Mouse (Mus musculus) mouse trophoblast stem cell (cell line): Measurements from ENCODE around the gene Ptcd2.

Experiments used
- in situ Hi-C, 2 experiments: fragments of 300-500 bp; cut with MseI, MboI; formaldehyde crosslinking; loops; 2 replicates in 1 of 2; 3 replicates in 1 of 2; pipeline ENCODE4 v1.15.1; 2025

Ptcd2 gene

DNA sequence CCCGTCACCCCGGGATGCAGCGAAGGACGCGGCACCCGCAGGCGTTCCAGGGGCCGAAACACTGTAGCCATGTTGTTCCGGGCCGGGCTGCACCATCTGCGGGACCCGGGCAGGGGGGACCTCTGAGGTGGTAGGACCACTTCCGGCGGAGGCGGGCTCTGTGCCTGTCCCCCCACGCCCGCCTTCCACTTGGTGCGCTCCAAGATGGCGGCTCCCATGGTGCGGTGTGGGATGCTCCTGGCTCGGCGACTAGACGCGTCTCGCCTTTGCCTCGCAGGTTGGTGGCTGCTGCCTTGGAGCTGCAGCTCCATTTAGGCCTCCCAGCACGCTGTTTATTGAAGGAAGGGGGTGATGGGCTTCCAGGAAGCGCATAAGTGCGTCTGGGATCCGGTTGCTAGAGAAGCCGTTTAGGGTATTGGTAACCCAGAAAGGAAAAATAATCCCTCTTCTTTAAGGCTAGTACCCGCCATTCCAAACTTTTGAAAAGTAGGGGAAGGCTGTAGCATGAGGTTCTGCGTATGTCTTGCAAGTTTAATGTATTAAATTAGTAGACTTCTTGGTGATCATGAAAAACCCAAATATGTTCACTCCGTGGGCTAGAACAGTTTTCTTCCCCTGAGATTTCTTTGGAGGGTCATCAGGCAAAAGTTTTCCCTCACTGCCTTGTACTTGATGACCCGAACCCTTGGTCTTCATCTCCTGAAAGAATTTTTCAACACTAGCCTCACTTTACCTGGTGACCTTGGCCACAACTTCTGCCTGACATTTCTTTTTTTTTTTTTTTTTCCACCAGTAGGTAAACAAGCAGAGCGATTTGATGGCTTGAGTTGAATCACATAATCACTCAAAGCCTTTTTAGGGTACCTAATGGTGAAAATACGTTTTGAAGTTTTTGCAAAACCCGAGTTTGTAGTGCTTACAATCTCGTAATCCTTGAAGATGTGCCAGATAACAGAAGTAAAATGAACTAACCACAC, at the start of gene Ptcd2, which contains the start of gene Mrps27:
Gene Ptcd2 (minus strand): TSS at position 107 of the 977 bp plus-strand sequence.
Gene Mrps27 (plus strand): TSS at position 188 of the 977 bp plus-strand sequence.
- in situ Hi-C loops, result no loop called here

DNA sequence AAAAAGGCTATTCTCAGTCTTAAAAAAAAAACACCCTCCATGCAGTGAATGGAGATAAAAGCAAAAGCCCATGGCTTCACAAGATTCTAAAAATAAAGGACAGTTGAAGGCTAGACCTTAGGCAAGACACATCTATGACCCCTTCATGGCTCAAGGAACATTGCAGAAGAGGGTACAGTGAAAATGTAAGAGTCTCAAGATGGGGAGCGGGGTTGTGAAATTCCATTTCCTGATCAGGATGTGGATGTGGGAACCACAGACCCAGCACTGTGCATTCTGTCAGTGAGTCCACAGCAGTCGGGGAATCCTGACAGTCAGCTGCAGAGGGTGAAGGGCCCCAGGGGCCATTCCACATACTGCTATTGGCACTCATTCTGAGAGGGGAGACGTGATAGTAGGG, 48.6 kb upstream of the Ptcd2 start:
- in situ Hi-C loops, result loop anchor here in 1 of 2 experiments (25.0 kb wide), 1 partner anchor 444 kb away; no protein-coding TSS in a partner anchor

DNA sequence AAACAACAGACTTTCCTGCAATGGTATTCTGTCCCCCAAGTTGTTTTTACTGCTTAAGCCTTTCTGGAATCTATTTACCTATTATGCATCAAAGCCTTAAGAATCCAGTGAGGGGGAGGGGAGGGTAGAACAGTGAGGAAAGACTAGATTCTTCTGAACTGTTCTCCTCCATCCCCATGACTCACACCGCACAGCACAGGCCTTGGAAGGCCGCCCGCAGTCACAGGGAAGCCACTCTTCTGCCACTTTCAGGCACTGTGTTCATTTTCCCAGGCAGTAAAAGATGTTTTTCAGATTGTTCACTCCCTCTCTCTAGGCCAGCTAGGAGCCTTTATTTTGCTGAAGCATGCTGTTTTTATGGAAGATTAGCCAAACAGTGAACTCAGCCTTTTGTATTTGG, 46.9 kb upstream of the Ptcd2 start:
- in situ Hi-C loops, result loop anchor here in 1 of 2 experiments (25.0 kb wide), 1 partner anchor 446 kb away; no protein-coding TSS in a partner anchor

DNA sequence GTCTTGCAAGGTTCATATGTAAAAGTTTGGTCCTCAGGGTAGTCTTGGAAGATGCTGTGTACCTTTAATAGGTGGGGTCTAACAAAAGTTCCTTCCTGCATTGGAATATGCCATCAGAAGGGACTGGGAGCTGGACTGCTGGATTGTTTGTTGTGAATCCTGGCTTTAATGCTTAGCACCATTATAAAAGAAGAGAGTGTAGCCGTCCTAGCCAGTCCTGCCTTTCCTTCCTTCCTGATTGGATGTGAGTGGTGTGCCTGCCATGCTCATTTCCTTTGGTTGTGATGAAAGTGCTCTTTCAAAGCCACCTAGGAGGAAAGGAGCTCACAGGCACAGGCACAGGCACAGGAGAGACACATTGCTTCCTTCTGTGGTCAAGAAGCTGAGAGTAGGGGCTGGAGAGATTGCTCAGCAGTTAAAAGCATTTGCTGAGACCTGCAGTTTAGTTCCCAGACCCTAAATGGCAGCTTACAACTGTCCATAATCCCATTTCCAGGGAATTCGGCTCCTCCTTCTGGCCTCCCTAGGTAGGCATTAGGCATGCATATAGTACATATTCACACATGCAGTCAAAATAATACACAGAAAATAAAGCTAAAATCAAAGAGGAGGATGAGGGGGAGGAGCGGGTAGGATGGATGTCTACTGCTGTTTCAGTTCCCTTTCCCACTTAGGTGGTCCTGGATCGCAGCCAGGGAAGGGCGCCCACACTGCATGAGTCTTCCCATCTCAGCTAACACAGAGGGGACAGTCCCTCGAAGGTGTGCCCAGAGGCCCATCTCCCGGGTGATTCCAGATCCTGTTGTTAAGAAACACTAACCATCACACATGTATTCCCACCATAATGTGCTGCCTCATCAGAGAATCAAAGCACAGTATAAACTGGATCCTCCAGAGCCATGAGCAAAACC, 43.7 kb upstream of the Ptcd2 start:
- in situ Hi-C loops, result loop anchor here in 1 of 2 experiments (25.0 kb wide), 1 partner anchor 449 kb away; no protein-coding TSS in a partner anchor

DNA sequence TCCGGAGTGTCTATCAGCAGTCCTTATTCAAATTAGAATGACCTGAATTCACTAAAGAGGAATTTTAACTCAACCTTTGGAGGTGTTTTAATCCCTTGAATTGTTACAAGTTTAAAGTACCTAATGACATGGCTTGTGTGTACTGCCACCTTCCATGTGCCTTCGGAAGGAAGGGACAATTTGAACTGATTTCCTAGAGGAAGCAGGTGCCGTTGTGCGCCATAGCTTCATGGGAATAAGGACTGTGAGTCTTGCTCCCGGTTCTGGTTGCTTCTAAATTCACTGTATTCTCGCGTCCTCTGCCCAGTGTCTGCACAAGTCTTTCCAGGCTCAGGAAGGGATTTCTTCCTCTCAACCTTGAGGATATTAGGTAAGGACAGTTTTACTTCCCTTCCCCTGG, 41.8 kb upstream of the Ptcd2 start:
- in situ Hi-C loops, result loop anchor here in 1 of 2 experiments (25.0 kb wide), 1 partner anchor 451 kb away; no protein-coding TSS in a partner anchor

DNA sequence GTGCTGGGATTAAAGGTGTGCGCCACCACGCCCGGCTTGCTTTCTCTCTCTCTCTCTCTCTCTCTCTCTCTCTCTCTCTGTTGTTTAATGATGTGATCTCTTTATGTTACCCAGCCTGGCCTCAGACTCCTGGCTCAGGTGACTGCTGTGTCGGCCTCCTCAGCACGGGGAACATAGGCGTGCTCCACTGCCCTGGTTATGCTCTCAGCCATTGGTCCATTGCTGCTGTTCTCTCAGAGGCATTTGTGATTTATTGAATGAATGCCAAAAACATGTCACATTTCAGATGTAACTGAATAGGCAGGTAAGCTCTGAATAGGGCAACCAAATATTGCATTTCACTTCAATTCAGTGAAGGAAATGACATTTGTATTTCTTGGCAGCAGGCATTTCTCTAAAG, 41.4 kb upstream of the Ptcd2 start:
- in situ Hi-C loops, result loop anchor here in 1 of 2 experiments (25.0 kb wide), 1 partner anchor 451 kb away; no protein-coding TSS in a partner anchor

DNA sequence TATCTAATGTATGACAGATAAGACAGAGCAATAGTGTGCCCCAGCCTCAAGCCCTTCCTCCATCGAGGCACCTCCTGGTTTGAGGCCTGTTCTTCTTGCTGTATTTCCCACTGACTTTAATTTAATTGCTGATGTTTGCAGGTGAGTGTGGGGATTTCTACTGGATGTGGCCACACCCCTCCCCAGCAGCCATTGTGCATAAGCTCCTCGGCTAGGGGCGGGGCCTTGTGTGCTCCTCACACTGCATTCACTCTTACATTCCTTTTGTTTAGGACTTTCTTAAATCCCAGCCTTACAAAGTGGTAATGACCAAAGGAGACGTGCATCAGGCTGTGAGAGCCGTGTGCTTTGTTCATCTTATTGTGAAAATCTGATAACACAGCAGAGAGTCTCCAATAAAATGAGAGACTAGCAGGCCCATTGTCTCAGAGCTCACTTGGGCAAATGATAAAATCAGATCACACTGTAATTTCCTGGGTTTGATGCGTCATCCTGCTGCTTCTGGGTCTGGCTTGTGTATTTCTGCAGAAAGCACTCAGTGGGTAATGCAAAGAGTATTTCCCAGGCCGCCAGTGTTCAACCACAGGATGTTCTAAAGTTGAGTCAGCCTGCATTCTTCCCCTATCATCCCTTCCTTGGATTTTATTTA, 40.2 kb upstream of the Ptcd2 start:
- in situ Hi-C loops, result loop anchor here in 1 of 2 experiments (25.0 kb wide), 1 partner anchor 453 kb away; no protein-coding TSS in a partner anchor

DNA sequence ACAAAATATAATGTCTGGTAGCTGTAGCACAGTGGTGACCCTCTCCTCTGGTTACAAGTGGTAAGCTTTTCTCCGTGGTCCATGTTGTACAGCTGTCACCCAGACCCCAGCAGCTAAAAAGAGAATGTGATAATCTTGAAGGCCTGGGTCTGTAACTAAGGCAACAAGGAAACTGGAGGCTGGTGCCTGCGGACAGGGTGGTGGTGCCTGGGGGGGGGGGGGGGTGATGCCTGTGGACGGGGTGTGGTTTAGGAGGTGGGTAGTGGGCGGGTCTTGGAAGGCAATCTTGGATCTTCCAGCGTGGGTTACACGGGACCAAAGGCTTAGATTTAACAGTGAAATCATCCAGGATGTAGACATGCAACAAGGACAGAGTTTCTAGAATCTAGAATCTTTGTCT, 37.9 kb upstream of the Ptcd2 start:
- in situ Hi-C loops, result loop anchor here in 1 of 2 experiments (25.0 kb wide), 1 partner anchor 455 kb away; no protein-coding TSS in a partner anchor

DNA sequence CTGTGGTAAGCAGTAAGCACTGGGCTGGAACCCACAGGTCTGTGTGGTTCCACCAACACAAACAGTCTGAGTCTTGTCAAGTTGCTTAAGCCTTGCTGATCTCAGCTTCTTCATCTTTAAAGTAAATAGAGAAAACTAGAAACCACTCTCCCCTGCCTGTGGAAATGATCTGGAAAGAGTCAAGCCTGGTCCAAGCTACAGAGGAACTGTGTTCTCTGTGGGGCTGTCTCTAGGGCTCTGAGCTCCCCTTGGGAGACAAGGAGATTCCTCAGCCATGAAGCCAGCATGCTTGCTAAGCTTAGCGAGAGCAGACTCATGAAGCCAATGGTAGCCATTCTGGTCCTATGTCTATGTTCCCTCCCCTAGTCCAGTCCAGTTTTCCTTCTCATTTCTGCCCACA, 33.7 kb upstream of the Ptcd2 start:
- in situ Hi-C loops, result loop anchor here in 1 of 2 experiments (25.0 kb wide), 1 partner anchor 459 kb away; no protein-coding TSS in a partner anchor

DNA sequence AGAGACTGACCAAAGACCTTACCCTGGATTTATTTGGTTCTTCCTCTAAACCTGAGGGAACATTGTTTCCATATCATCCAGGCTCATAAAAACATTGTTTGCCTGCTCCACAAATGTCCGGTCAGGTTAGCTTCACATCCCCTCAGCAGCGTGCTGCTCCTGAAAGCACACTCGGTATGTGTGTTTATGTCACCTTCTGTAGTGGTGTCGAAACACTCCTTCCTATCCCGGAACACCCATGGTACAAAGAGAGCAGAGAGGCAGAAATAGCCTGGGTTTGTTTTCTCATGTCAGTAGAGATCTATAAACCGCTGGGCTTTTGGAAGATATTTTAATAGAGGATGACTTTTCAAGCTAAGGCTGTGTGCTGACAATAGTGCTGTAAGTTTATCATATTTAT, 32.5 kb upstream of the Ptcd2 start:
- in situ Hi-C loops, result loop anchor here in 1 of 2 experiments (25.0 kb wide), 1 partner anchor 460 kb away; no protein-coding TSS in a partner anchor

DNA sequence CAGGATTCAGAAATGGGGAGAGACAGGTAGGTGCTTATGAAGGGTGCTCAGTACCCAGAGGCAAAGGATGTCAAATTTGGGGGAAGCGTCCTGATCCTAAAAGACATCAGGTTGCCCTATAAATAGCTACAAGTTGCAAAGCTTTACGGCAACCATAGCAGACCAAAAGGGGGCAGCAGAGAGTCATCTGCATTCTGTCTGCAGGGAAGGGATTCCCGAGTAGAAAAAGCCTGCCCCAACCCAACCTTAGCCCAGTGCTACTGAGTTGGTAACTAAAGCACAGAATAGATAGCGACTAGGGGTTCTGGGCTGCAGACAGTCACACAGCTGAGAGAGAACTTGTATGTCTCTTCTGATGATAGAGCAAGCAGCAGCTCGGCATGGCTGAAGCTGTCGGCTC, 31.0 kb upstream of the Ptcd2 start:
- in situ Hi-C loops, result loop anchor here in 1 of 2 experiments (25.0 kb wide), 1 partner anchor 462 kb away; no protein-coding TSS in a partner anchor

DNA sequence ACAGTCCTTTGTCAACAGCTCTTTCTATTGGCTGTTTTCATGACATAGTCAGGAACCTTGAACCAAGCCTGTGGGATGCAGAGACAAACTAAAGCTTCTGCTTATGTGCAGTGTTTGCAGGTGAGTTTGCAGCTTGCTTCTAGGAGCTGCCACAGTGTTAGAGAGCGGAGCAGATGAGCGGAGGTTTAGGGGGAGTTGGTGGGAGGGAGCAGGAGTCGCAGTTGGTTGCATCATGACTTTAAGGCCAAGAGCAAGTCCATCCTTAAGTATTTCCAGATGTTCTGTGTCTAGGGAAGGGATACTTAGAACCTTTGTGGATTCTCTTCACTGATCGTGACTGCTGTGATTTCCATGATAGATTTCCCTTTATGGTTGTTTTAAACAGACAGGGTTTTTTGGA, 29.7 kb upstream of the Ptcd2 start:
- in situ Hi-C loops, result no loop called here

DNA sequence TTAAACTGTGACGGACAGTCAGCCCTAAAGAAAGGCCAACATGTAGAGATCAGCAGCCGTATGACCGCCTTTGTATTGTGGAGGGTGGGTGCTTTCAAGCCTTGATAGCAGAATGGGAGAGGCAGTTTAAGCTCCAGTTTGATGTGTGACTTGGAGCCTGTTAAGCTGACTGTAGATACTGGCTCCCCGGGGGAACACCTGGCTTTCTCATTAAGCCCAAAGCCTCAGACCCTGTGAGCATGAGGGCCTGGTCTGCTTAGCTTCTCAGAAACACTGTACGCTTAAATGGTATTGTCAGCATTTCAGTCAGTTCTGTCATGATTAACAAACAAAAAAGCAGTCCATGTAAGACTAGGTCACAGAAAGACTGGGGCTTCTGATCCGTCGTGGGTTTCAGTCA, 29.2 kb upstream of the Ptcd2 start:
- in situ Hi-C loops, result no loop called here

DNA sequence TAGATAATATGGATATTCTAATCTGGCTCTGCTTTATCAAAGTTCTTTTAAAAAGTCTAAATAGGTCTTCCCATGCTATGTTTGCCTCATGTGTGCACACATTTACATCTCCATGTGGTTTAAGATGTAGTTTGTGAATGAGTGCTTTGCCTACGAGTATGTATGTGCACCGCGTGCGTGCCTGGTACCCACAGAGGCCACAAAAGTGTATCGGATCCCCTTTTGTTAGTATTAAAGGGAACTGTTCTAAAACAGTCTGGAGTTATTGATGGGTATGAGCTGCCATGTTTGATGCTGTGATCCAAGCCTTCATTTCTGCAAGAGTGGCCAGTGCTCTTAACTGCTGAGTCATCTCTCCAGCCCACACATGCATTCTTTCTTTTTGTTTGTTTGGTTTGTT, 26.8 kb upstream of the Ptcd2 start:
- in situ Hi-C loops, result no loop called here

DNA sequence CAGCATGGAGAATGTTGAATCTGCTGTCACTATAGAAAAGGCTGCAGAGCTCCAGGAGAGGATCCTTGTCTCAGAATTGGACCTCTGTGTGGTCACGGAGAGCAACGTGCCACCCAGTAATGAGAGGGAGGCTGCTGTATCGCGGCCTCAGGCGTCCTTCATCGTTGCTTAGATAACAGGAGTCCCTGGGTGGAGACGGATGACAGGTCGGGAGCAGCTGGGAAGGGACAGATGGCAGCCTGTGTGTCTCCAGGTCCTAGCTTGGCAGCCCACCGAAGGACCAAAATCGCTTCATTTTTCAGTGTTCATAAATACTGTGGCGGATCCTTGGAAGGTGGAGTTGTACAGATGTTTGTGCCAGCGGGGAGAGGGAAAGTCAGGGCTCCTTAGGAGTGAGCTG, 24.6 kb upstream of the Ptcd2 start:
- in situ Hi-C loops, result no loop called here

DNA sequence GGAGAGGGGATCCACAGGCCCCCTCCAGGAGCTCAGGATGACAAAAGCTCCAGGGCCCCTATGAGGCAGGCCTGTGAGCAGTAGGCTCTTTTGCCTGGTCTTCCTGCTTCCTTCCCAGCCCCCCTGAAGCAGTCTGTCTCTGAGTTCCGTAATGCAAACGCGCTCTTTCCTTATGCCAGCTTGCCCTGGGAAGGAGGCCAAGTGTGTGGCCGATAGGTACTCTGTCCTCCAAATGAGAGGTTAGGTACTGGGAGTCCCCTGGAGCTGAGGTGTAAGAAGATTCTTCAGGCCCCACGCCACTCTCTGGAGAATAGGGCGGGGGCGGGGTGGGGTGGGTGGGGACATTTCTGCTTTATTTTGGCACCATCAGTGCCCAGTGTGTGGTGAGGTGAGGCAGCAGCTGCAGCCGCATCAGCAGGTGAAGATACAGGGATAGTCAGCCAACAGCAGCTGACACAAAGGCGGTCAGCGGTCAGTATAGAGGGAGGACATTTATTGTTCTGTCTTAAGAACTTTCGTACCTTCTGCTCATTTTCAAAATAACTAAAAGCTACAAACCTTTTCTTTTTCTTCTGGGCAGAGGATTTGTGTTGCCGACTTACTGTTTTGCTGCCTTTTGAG, 23.2 kb upstream of the Ptcd2 start:
- in situ Hi-C loops, result no loop called here

DNA sequence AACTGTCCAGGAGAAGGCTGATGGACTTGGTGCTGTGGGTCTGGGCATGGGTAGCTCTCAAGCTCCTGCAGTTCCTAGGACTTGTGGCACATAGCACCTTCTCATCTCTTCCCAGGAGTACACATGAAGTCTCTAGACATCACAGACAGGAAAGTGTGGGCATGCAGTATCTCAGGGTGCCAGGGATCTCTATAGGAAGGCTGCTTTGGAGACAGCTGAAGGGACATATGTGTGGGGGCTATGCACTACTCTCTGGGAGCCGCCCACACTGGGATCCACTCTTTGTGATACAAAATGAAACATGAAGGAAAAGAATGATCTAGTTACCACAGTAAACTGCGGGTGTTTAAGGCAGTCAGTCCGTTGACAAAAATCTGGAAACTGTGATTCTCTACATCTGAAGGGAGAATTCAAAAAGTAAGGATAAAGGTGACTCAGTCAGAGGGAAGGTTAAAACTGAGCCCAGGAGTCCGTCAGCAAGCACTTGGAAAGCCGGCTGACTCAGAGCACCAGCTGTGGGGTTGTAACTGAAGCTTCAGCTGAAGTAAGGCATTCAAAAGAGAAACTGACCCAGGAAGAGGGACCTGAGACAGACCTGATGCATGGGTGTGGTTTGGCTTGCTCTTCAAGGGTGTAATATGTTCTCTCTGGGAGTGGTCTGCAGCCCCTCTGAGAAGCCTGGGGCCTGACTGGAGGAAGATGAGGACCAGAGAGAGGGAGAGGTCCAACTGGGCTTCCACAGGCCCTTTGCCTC, 22.1 kb upstream of the Ptcd2 start:
- in situ Hi-C loops, result no loop called here

DNA sequence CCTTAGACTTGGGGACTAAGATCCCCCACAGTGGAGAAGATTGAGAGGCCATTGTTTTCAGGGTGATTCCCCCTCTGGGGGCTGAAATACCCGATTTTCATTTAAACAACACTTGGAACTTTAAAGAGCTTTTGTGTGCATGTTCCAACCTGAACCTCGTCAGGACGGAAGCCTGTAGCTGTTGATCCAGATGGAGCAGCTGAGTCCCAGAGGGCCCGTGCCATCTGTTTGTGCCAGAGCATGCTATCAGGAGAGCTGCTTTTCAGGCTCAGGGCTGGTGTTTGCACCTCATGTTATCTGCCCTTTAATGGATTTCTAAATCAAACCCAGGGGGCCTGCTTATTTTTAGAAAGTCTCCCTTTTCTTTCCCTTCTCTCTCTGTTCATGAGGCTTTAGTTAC, 19.4 kb upstream of the Ptcd2 start:
- in situ Hi-C loops, result no loop called here

DNA sequence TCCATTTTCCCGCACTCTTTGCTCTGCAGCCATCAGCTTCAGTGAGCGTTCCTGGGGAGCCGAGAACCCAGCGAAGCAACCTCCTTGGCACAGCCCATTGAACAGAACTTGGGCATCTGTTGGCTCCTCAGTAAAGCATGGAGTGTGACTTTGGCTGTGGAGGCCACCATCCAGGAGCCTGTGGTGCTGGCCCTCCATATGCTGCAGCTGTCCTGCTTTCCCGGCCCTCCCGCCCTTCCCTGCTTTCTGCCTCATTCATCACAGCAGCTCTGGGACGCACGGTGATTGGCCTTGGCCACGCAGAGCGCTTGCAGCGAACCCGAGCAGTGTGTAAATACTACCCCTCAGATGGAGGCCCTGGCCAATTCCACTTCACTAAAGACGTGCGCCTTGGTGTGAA, 14.4 kb upstream of the Ptcd2 start:
- in situ Hi-C loops, result no loop called here
